Mouse (Mus musculus): ENCODE data around the gene BC025446. TPM values are rescaled to one million over a fixed set of nuclear protein-coding genes. Genes with fewer than 3 reads are reported as not detected.
"Not testable (repeated sequence)": the region's sequence is repeated elsewhere in the genome, so short reads cannot be mapped to it uniquely, and the experiment has no call there.

The BC025446 gene
- not detected in 2 replicates for polyA plus RNA-seq (2015; fragmentation: Nextera tagmentation; extraction: Ambion mirVana)

DNA sequence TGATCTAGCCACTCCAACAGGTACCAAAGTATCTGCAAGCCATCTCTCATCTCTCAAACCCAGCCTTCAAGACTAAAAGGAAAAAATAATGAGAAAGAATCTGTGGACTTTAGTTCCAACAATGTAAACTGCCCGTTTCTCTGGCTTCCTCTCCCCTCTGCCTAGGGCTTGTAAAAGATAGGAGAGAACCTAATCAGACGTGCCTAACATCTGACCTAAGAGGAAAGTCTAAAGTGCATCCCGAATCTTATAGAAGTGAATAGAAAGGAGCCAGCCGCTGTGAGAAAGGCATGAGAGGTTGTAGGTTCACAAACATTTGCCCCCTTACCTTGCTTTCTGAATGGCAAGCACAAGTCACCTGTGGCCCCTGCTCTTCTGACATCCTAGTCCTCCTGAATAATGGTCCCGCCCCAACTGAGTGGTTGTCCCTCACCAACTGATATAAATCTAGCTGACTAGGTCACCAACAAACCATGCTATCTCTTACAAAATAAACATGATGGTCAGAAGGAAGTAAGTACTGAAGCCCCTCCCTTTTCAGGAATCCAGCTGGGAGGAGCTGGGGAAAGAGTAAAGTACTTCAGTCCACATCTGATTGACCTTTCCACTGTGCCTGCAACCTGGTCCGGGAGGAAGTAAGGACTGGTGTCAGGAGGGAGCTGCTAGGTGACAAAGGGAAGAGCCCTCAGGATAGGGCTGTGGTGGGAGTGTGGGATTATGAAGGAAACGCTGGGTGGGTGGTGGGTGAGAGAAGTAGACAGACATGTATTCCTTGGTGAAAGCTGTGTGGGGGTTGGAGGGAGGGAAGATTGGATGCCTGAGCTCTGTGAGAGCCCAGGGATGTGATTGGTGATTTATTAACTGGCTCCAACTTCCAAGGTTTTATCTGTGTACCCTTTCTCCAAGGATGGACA, at the start of gene BC025446:
TSS of gene BC025446 (plus strand) at position 599 of the 914 bp plus-strand sequence.
- H3K9me3 ChIP-seq (replicated peaks; ENCODE audit: control insufficient read depth, low read length) = peaks cover 5% of the 10 kb centered on the region; the same call in 1 of the 2 replicates
- ATAC-seq (replicated peaks; ENCODE audit: extremely low read depth, insufficient read depth, low FRiP score) = no peak
- H3K4me1 ChIP-seq (ENCODE audit: control insufficient read depth, insufficient read depth, low read length) = no peaks in the 10 kb centered on the region
- H3K4me2 ChIP-seq (ENCODE audit: low read depth, low read length) = no peak within 1 kb of the TSS
- H3K27me3 ChIP-seq (ENCODE audit: control insufficient read depth, insufficient read depth, low read length) = no peaks in the 10 kb centered on the region
- H3K36me3 ChIP-seq (ENCODE audit: control insufficient read depth, insufficient read depth) = no peaks in the 10 kb centered on the region
- no peak within 1 kb of the TSS for H3K9ac ChIP-seq (ENCODE audit: low read length)
- H3K27ac ChIP-seq (ENCODE audit: low read length) = no peak within 1 kb of the TSS
- 63% methylated on average over 7 of the region's 7 CpGs for WGBS
- no peak within 1 kb of the TSS for H3K4me3 ChIP-seq (ENCODE audit: low read length)

DNA sequence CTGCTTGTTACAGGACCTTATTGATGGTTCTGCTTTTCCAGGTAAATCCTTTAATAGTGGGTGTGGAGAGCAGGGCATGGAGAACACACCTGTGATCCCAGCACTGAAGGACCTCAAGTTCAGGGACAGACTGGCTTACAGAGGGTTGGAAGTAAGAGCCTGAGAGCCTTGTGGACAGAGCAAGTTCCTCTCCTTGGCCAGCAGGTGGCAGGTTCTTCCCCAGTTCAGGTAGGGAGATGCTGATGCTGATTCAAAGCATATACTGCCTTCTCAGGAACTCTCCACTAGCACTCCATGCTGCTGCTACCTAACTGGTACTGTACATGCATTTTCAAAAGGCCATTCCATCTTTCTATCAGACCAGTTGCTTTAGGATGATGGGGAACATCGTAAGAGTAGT, 40.7 kb upstream of the BC025446 start:
- no peaks in the 10 kb centered on the region for H3K9me3 ChIP-seq (replicated peaks; ENCODE audit: control insufficient read depth, low read length)
- no peak overlapping the region for H3K27ac ChIP-seq (ENCODE audit: low read length)
- H3K4me1 ChIP-seq (ENCODE audit: control insufficient read depth, insufficient read depth, low read length) = no peaks in the 10 kb centered on the region
- no peaks in the 10 kb centered on the region for H3K27me3 ChIP-seq (ENCODE audit: control insufficient read depth, insufficient read depth, low read length)
- ATAC-seq (replicated peaks; ENCODE audit: extremely low read depth, insufficient read depth, low FRiP score) = no peak
- no peak overlapping the region for H3K4me3 ChIP-seq (ENCODE audit: low read length)
- H3K9ac ChIP-seq (ENCODE audit: low read length) = no peak overlapping the region
- no peak overlapping the region for H3K4me2 ChIP-seq (ENCODE audit: low read depth, low read length)
- 32% methylated on average over 1 of the region's 1 CpGs for WGBS
- H3K36me3 ChIP-seq (ENCODE audit: control insufficient read depth, insufficient read depth) = no peaks in the 10 kb centered on the region

DNA sequence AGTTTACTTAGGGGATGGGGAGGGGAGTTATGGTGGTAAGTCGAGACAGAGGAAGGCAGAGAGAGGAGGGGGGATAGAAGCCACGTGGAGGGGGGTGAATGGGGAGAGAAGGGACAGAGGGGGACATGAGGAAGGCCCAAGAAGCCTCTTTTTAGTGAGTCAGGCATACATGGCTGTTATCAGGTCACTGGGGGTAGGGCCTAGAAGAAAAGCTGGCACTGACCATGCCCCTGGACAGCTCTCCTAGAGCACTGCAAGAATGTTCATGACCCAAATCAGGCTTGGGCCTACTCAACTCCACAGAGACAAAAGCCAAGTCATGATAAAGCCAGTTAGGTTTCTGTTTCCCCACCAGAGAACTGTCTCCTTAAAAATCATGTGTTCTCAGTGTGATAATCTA, 29.9 kb upstream of the BC025446 start:
- Histone ChIP-seq H3K4me3 (ENCODE audit: low read length) (no peak overlapping the region), H3K36me3 (ENCODE audit: control insufficient read depth, insufficient read depth) (no peaks in the 10 kb centered on the region), H3K9me3 (replicated peaks; ENCODE audit: control insufficient read depth, low read length) (no peaks in the 10 kb centered on the region), H3K27ac (ENCODE audit: low read length) (no peak overlapping the region), H3K4me1 (ENCODE audit: control insufficient read depth, insufficient read depth, low read length) (no peaks in the 10 kb centered on the region), H3K27me3 (ENCODE audit: control insufficient read depth, insufficient read depth, low read length) (no peaks in the 10 kb centered on the region), H3K9ac (ENCODE audit: low read length) (no peak overlapping the region), H3K4me2 (ENCODE audit: low read depth, low read length) (no peak overlapping the region)
- 24% methylated on average over 2 of the region's 2 CpGs for WGBS
- no peak for ATAC-seq (replicated peaks; ENCODE audit: extremely low read depth, insufficient read depth, low FRiP score)

DNA sequence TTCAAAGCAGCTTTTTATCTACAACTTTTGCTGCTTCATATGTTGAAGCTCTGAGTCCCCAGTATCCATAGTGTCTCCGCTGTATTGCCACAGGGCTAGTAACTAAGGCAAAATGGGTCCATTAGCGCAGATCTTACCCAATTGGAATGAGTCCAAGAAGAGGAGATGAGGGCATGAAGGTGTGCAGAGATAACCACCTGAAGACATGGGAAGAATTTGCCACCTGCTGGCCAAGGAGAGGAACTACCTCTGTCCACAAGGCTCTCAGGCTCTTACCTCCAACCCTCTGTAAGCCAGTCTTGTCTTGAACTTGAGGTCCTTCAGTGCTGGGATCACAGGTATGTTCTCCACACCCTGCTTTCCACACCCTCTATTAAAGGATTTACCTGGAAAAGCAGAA, 27.1 kb upstream of the BC025446 start:
- Histone ChIP-seq H3K4me2 (ENCODE audit: low read depth, low read length) (no peak overlapping the region), H3K9ac (ENCODE audit: low read length) (no peak overlapping the region), H3K4me1 (ENCODE audit: control insufficient read depth, insufficient read depth, low read length) (no peaks in the 10 kb centered on the region), H3K27me3 (ENCODE audit: control insufficient read depth, insufficient read depth, low read length) (no peaks in the 10 kb centered on the region), H3K4me3 (ENCODE audit: low read length) (no peak overlapping the region), H3K27ac (ENCODE audit: low read length) (no peak overlapping the region), H3K36me3 (ENCODE audit: control insufficient read depth, insufficient read depth) (no peaks in the 10 kb centered on the region), H3K9me3 (replicated peaks; ENCODE audit: control insufficient read depth, low read length) (no peaks in the 10 kb centered on the region)
- ATAC-seq (replicated peaks; ENCODE audit: extremely low read depth, insufficient read depth, low FRiP score) = no peak
- WGBS = 53% methylated on average over 2 of the region's 2 CpGs

DNA sequence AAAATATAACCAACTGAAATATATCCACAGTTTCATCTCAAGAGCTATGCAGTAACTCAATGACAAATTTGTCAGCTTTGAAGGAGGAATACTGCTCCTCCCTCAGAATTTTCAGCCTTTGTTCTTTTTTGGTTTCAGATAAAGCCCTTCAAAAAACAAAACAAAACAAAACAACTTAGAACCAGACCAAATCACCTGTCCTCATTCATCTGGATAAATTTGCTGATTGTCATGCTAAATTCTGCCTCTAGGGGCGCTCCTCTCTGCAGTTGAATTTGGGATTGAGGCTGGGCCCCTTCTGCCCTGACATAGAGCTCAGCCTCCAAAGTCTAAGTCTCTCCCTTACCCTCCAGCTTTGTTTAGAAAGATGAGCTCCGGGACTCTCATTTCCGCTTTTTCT, 25.6 kb upstream of the BC025446 start:
- not testable (repeated sequence) for H3K9ac ChIP-seq (ENCODE audit: low read length); H3K4me1 ChIP-seq (ENCODE audit: control insufficient read depth, insufficient read depth, low read length); H3K36me3 ChIP-seq (ENCODE audit: control insufficient read depth, insufficient read depth); H3K4me3 ChIP-seq (ENCODE audit: low read length); H3K4me2 ChIP-seq (ENCODE audit: low read depth, low read length); H3K27me3 ChIP-seq (ENCODE audit: control insufficient read depth, insufficient read depth, low read length); H3K27ac ChIP-seq (ENCODE audit: low read length); ATAC-seq (replicated peaks; ENCODE audit: extremely low read depth, insufficient read depth, low FRiP score); H3K9me3 ChIP-seq (replicated peaks; ENCODE audit: control insufficient read depth, low read length)
- 0% methylated on average over 1 of the region's 3 CpGs for WGBS

DNA sequence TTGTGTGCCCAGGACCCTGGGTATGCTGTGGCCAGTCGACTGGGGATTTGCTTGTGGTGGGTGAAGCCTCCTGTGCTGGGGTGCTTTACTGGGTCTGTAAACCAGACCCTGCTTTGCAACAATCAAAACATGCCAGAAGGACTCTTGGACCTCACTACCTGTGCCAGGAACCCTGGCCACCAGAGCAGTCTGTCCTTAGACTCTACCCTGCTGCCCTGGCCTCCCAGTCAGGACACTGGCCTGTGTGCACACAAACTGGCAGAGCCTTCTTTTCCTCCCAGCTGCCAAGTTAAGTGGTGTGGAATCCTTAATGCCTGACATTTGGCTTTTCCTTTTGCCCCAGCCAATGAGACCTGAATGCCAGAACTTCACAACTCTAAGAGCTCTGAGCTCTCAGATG, 655 bp downstream of the BC025446 start:
- WGBS = 67% methylated on average over 1 of the region's 1 CpGs
- Histone ChIP-seq H3K4me1 (ENCODE audit: control insufficient read depth, insufficient read depth, low read length) (no peaks in the 10 kb centered on the region), H3K36me3 (ENCODE audit: control insufficient read depth, insufficient read depth) (no peaks in the 10 kb centered on the region), H3K4me2 (ENCODE audit: low read depth, low read length) (no peak overlapping the region), H3K4me3 (ENCODE audit: low read length) (no peak overlapping the region), H3K9me3 (replicated peaks; ENCODE audit: control insufficient read depth, low read length) (peaks cover 5% of the 10 kb centered on the region; the same call in 1 of the 2 replicates), H3K9ac (ENCODE audit: low read length) (no peak overlapping the region), H3K27me3 (ENCODE audit: control insufficient read depth, insufficient read depth, low read length) (no peaks in the 10 kb centered on the region), H3K27ac (ENCODE audit: low read length) (no peak overlapping the region)
- ATAC-seq (replicated peaks; ENCODE audit: extremely low read depth, insufficient read depth, low FRiP score) = no peak

DNA sequence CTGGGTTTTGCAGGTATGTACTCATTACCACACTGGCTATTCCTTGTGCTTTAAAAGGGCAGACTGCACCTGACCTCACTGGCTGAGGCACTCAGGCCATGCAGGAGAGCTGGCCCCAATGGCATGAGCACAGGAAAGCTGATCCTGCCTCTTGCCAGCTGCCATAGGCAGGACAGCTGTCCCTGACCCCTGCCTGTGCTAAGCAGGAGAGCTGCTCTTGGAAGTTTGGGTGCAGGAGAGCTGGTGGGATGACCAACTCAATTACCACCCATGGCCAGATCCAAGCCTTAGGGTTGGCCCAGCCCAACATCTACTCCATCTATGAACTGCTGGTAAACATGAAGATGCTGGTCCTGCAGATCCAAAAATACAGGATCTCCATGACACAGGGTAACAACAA, 5.8 kb downstream of the BC025446 start:
- no peak overlapping the region for H3K27ac ChIP-seq (ENCODE audit: low read length)
- H3K4me1 ChIP-seq (ENCODE audit: control insufficient read depth, insufficient read depth, low read length) = no peaks in the 10 kb centered on the region
- no peak overlapping the region for H3K9ac ChIP-seq (ENCODE audit: low read length)
- no peaks in the 10 kb centered on the region for H3K27me3 ChIP-seq (ENCODE audit: control insufficient read depth, insufficient read depth, low read length)
- H3K4me2 ChIP-seq (ENCODE audit: low read depth, low read length) = no peak overlapping the region
- H3K9me3 ChIP-seq (replicated peaks; ENCODE audit: control insufficient read depth, low read length) = no peaks in the 10 kb centered on the region
- no peak for ATAC-seq (replicated peaks; ENCODE audit: extremely low read depth, insufficient read depth, low FRiP score)
- no peak overlapping the region for H3K4me3 ChIP-seq (ENCODE audit: low read length)
- no peaks in the 10 kb centered on the region for H3K36me3 ChIP-seq (ENCODE audit: control insufficient read depth, insufficient read depth)

DNA sequence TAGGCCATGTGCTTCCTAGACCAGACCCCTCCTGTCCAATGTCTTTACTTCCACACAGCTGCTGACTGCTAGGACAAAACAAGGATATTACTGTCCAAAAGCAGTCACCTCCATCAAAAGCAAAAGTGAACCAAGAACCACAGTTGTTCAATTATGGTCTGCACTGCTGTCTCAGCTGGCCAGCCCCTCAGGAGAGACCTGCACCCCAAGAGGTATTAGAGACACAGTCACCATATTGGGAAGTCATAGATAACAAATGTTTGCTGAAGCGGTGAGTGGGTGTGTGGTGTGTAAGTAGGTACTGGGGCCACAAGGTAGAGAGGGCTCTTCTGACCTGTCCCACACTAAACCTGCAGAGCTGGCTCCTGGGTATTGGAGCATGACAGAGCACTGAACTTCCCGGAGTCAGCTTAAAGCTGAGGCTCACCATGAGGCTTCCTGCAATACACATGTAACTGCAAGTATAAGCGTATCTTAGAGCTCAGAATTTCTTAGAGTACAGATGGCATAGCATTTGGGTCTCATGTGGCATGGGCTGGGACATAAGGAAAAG, 21.6 kb downstream of the BC025446 start:
- H3K4me2 ChIP-seq (ENCODE audit: low read depth, low read length) = no peak overlapping the region
- no peaks in the 10 kb centered on the region for H3K9me3 ChIP-seq (replicated peaks; ENCODE audit: control insufficient read depth, low read length)
- H3K27me3 ChIP-seq (ENCODE audit: control insufficient read depth, insufficient read depth, low read length) = no peaks in the 10 kb centered on the region
- no peak overlapping the region for H3K27ac ChIP-seq (ENCODE audit: low read length)
- WGBS = 71% methylated on average over 3 of the region's 3 CpGs
- no peak overlapping the region for H3K4me3 ChIP-seq (ENCODE audit: low read length)
- H3K36me3 ChIP-seq (ENCODE audit: control insufficient read depth, insufficient read depth) = no peaks in the 10 kb centered on the region
- H3K4me1 ChIP-seq (ENCODE audit: control insufficient read depth, insufficient read depth, low read length) = no peaks in the 10 kb centered on the region
- no peak overlapping the region for H3K9ac ChIP-seq (ENCODE audit: low read length)
- ATAC-seq (replicated peaks; ENCODE audit: extremely low read depth, insufficient read depth, low FRiP score) = no peak

DNA sequence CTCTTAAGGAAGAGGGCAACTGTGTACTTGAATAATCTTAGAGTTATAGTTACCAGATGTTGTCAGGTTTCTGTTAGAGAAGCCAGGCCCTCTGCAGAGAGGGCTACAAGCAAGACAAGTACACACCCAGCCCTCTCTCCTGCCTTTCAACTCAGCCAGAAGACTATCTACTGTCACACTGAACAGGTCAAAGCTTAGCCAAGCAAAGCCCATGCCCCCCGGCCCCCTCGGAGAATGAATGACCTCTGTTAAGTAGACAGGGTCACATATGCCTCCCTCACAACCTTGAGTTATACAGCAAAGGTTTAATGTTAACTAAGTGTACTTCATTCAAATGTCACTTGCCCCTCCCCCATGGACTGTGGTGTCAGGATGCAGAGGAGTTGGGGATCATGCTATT, 24.4 kb downstream of the BC025446 start:
- Histone ChIP-seq H3K4me3 (ENCODE audit: low read length) (no peak overlapping the region), H3K4me2 (ENCODE audit: low read depth, low read length) (no peak overlapping the region)

More for the DNA sequence above, 24.4 kb downstream of the BC025446 start:
- WGBS = 75% methylated on average over 2 of the region's 2 CpGs
- H3K27me3 ChIP-seq (ENCODE audit: control insufficient read depth, insufficient read depth, low read length) = no peaks in the 10 kb centered on the region
- ATAC-seq (replicated peaks; ENCODE audit: extremely low read depth, insufficient read depth, low FRiP score) = no peak
- H3K9me3 ChIP-seq (replicated peaks; ENCODE audit: control insufficient read depth, low read length) = no peaks in the 10 kb centered on the region
- H3K36me3 ChIP-seq (ENCODE audit: control insufficient read depth, insufficient read depth) = no peaks in the 10 kb centered on the region
- H3K27ac ChIP-seq (ENCODE audit: low read length) = no peak overlapping the region
- H3K9ac ChIP-seq (ENCODE audit: low read length) = no peak overlapping the region
- no peaks in the 10 kb centered on the region for H3K4me1 ChIP-seq (ENCODE audit: control insufficient read depth, insufficient read depth, low read length)

All from heart, embryonic 16.5 days (tissue).